Mouse (Mus musculus) fat pad, adult 2 months (tissue): ENCODE data around the gene Dach1.

Experiments used
- DNase-seq: peaks from one replicate; pipeline ENCODE4 v3.0.0-alpha.2; 2011; ENCODE audit warnings: low read depth, low spot score; ENCODE audit errors: extremely low read depth

Dach1 gene

GRCm38 (mm10) chr14:98038524-98038923 is 131.0 kb downstream of the Dach1 start:
- DNase-seq, result no peak

GRCm38 (mm10) chr14:98037175-98037574 is 132.4 kb downstream of the Dach1 start:
- DNase-seq, result no peak

GRCm38 (mm10) chr14:98035261-98035660 is 134.3 kb downstream of the Dach1 start:
- DNase-seq, result peak; percentile 67

GRCm38 (mm10) chr14:98023540-98023939 is 146.0 kb downstream of the Dach1 start:
- DNase-seq, result no peak

GRCm38 (mm10) chr14:98014053-98014452 is 155.5 kb downstream of the Dach1 start:
- DNase-seq, result no peak

- DNase-seq, result peak; percentile 91
Observed at GRCm38 (mm10) chr14:98008501-98008900, 161.1 kb downstream of the Dach1 start.

GRCm38 (mm10) chr14:98002021-98002680 is 167.4 kb downstream of the Dach1 start:
- DNase-seq, result no peak

GRCm38 (mm10) chr14:97998584-97998983 is 171.0 kb downstream of the Dach1 start:
- no peak for DNase-seq

- no peak for DNase-seq
Observed at GRCm38 (mm10) chr14:97983251-97983650, 186.3 kb downstream of the Dach1 start.

- DNase-seq, result no peak
Observed at GRCm38 (mm10) chr14:97982676-97983075, 186.9 kb downstream of the Dach1 start.

- no peak for DNase-seq
Observed at GRCm38 (mm10) chr14:97980879-97981278, 188.7 kb downstream of the Dach1 start.

- no peak for DNase-seq
Observed at GRCm38 (mm10) chr14:97976091-97976490, 193.5 kb downstream of the Dach1 start.

- no peak for DNase-seq
Observed at GRCm38 (mm10) chr14:97975447-97975846, 194.1 kb downstream of the Dach1 start.

- DNase-seq, result no peak
Observed at GRCm38 (mm10) chr14:97964543-97965069, 205.0 kb downstream of the Dach1 start.

- DNase-seq, result no peak
Observed at GRCm38 (mm10) chr14:97963624-97964023, 205.9 kb downstream of the Dach1 start.

GRCm38 (mm10) chr14:97956356-97956755 is 213.2 kb downstream of the Dach1 start:
- no peak for DNase-seq

GRCm38 (mm10) chr14:97945471-97945870 is 224.1 kb downstream of the Dach1 start:
- no peak for DNase-seq

- DNase-seq, result no peak
Observed at GRCm38 (mm10) chr14:97944643-97945268, 224.8 kb downstream of the Dach1 start.

GRCm38 (mm10) chr14:97942361-97942760 is 227.2 kb downstream of the Dach1 start:
- no peak for DNase-seq

- no peak for DNase-seq
Observed at GRCm38 (mm10) chr14:97896622-97897021, 272.9 kb downstream of the Dach1 start.

- no peak for DNase-seq
Observed at GRCm38 (mm10) chr14:97881976-97882375, 287.6 kb downstream of the Dach1 start.

- no peak for DNase-seq
Observed at GRCm38 (mm10) chr14:97871001-97871400, 298.6 kb downstream of the Dach1 start.
